In the genomic region with DNA sequence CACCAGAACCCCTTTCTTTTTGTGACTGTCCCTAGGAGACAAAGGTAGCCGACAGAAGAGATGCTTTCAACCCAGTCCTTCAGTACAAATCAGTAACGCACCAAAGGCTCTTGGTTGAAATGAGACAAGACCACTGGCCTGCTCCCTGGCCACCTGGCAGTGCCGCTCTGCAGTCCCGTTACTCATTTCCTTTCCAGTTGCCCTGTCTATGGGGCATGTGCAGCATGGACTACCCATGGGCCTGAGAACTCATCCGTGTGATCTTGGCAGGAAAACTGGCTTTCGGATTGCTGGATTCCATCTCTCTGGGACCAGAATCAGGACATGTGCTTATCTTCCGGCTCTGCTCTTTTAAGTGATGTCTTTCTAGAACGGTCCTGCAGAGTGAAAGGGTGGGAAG, we compare ENCODE assay signal across 38 mouse cellular contexts. TPM values are rescaled to one million over a fixed set of nuclear protein-coding genes. Genes with fewer than 3 reads are reported as not detected.
"Had no signal": no experiment of that assay in that cellular context is flagged by ENCODE, and none has a peak within 500 bp of the region (broad histone marks: within the 10 kb centered on the region; RNA-seq: fewer than 3 reads in every experiment).

No protein-coding gene starts in this region.

- H3K4me3 ChIP-seq: heart, adult 2 months; heart, embryonic 13.5 days; heart, embryonic 15.5 days; kidney, embryonic 15.5 days; limb, embryonic 13.5 days; limb, embryonic 15.5 days; liver, embryonic 12.5 days had no signal

- H3K27ac ChIP-seq: heart, adult 2 months; heart, embryonic 15.5 days; kidney, postnatal 0 days; limb, embryonic 13.5 days; limb, embryonic 15.5 days; liver, embryonic 12.5 days; liver, embryonic 14.5 days had no signal

- H3K36me3 ChIP-seq: heart, embryonic 13.5 days; heart, embryonic 15.5 days; kidney, embryonic 15.5 days; limb, embryonic 13.5 days; limb, embryonic 15.5 days; liver, embryonic 12.5 days had no signal

- DNase-seq: gastrocnemius, postnatal 14 days; gastrocnemius, postnatal 36 days; heart, adult 11 months; heart, adult 2 months; heart, postnatal 36 days; kidney, adult 11 months; layer of hippocampus, postnatal 36 days had no signal

- H3K9me3 ChIP-seq: heart, embryonic 13.5 days; heart, embryonic 15.5 days; kidney, embryonic 15.5 days; limb, embryonic 13.5 days; limb, embryonic 15.5 days; liver, embryonic 12.5 days had no signal

- H3K9ac ChIP-seq: heart, embryonic 13.5 days; heart, embryonic 15.5 days; kidney, embryonic 15.5 days; limb, embryonic 13.5 days; limb, embryonic 15.5 days; liver, embryonic 12.5 days; liver, embryonic 14.5 days had no signal

- ATAC-seq: intestine, embryonic 16.5 days; liver, embryonic 12.5 days had no signal

- H3K4me2 ChIP-seq: heart, embryonic 11.5 days; heart, embryonic 13.5 days; heart, embryonic 15.5 days; kidney, embryonic 15.5 days; limb, embryonic 13.5 days; limb, embryonic 15.5 days; liver, embryonic 12.5 days had no signal

- H3K4me1 ChIP-seq: liver, embryonic 12.5 days had no signal

RNA-seq across cellular contexts. Expression of a gene that starts 13.1 kb away (rescaled TPM):
- total RNA-seq: gastrocnemius, adult 18-20 months; gastrocnemius, adult 8-10 months; gastrocnemius, postnatal 14 days; gastrocnemius, postnatal 36 days; heart, adult 2 months; heart, postnatal 14 days; heart, postnatal 36 days; hematopoietic stem cell, adult 5-6 weeks had no signal
- polyA plus RNA-seq: gonadal fat pad, adult 2 months; heart, embryonic 13.5 days; heart, postnatal 0 days; kidney, postnatal 0 days; limb, embryonic 11.5 days; limb, embryonic 13.5 days; liver, adult 2 months; liver, embryonic 14.5 days had no signal

RNA-seq across cellular contexts. Expression of a gene that starts 27.0 kb away (rescaled TPM):
- total RNA-seq: gastrocnemius, adult 18-20 months; hematopoietic stem cell, adult 5-6 weeks had no signal
- polyA plus RNA-seq: liver, adult 2 months had no signal

RNA-seq across cellular contexts. Expression of a gene that starts 59.4 kb away (rescaled TPM):
- total RNA-seq: gastrocnemius, adult 18-20 months; gastrocnemius, adult 8-10 months; gastrocnemius, postnatal 14 days; gastrocnemius, postnatal 36 days; heart, adult 2 months; heart, postnatal 14 days; heart, postnatal 36 days; hindbrain, postnatal 0 days; layer of hippocampus, adult 18-20 months; layer of hippocampus, adult 8-10 months; layer of hippocampus, postnatal 14 days; layer of hippocampus, postnatal 36 days; left cerebral cortex, adult 18-20 months; left cerebral cortex, adult 8-10 months; left cerebral cortex, postnatal 10 days; left cerebral cortex, postnatal 25 days; left cerebral cortex, postnatal 4 days; liver, adult 2 months had no signal
- polyA plus RNA-seq: gonadal fat pad, adult 2 months; heart, adult 2 months; heart, embryonic 11.5 days; heart, embryonic 13.5 days; heart, embryonic 15.5 days; heart, postnatal 0 days; hindbrain, embryonic 11.5 days; intestine, embryonic 14.5 days; intestine, embryonic 16.5 days; kidney, adult 2 months; kidney, embryonic 15.5 days; large intestine, adult 2 months; limb, embryonic 11.5 days; limb, embryonic 13.5 days; limb, embryonic 15.5 days; liver, adult 2 months; liver, embryonic 12.5 days had no signal
